Mouse (Mus musculus) kidney, adult 2 months (tissue): ENCODE measurements around the gene Cd83. TPM values are rescaled to one million over a fixed set of nuclear protein-coding genes. Genes with fewer than 3 reads are reported as not detected.

ENCODE experiments used
- DNase-seq: peaks from one replicate; pipeline ENCODE4 v3.0.0; 2021
- H3K27ac ChIP-seq: fragments of 200-500 bp; 2 replicates; pipeline ENCODE4 v1.5.1; 2012; ENCODE audit warnings: low read depth, low read length, control low read depth, inconsistent platforms; ENCODE audit not compliant: insufficient read depth
- H3K27me3 ChIP-seq: fragments of 200-500 bp; replicated peaks from 2 replicates; pipeline ENCODE4 v1.6.1; 2012; ENCODE audit warnings: mild to moderate bottlenecking, moderate library complexity, low read length, inconsistent platforms; ENCODE audit not compliant: control insufficient read depth, insufficient read depth
- H3K36me3 ChIP-seq: fragments of 200-500 bp; 2 replicates; pipeline ENCODE4 v1.6.1; 2012; ENCODE audit warnings: mild to moderate bottlenecking, moderate library complexity, low read length, inconsistent platforms; ENCODE audit not compliant: control insufficient read depth, insufficient read depth
- H3K4me1 ChIP-seq: fragments of 200-500 bp; 2 replicates; pipeline ENCODE4 v1.6.1; 2011; ENCODE audit warnings: low read length; ENCODE audit not compliant: control insufficient read depth, insufficient read depth
- H3K4me3 ChIP-seq: fragments of 200-500 bp; 2 replicates; pipeline ENCODE4 v1.5.1; 2011; ENCODE audit warnings: mild to moderate bottlenecking, low read depth, low read length, control low read depth; ENCODE audit not compliant: insufficient read depth
- CTCF ChIP-seq: fragments of 200-500 bp; conservative IDR thresholded peaks from 2 replicates; pipeline ENCODE4 v1.5.1; 2011; ENCODE audit warnings: low read depth, mild to moderate bottlenecking, control low read depth, low read length, moderate library complexity, mixed read lengths; ENCODE audit not compliant: insufficient read depth, insufficient read length
- POLR2A ChIP-seq: fragments of 200-500 bp; IDR thresholded peaks from one replicate; pipeline ENCODE4 v1.6.1; 2011; ENCODE audit warnings: low read depth, low read length, control low read depth
- WGBS: fragments of 180-500 bp; shearing (Covaris S2); methylation state at CpG from one replicate; pipeline ENCODE4 v1.1.7; 2018; 5-methylcytosine and 5-hydroxymethylcytosine counted together
- polyA plus RNA-seq: library from polyadenylated mRNA; depleted of rRNA; stranded (reverse); fragments of >200 nt; gene quantifications from 2 replicates; pipeline ENCODE4 v1.2.3, GENCODE M21; 2012

Cd83 gene
- polyA plus RNA-seq, 1 experiment: 3.3 TPM

DNA sequence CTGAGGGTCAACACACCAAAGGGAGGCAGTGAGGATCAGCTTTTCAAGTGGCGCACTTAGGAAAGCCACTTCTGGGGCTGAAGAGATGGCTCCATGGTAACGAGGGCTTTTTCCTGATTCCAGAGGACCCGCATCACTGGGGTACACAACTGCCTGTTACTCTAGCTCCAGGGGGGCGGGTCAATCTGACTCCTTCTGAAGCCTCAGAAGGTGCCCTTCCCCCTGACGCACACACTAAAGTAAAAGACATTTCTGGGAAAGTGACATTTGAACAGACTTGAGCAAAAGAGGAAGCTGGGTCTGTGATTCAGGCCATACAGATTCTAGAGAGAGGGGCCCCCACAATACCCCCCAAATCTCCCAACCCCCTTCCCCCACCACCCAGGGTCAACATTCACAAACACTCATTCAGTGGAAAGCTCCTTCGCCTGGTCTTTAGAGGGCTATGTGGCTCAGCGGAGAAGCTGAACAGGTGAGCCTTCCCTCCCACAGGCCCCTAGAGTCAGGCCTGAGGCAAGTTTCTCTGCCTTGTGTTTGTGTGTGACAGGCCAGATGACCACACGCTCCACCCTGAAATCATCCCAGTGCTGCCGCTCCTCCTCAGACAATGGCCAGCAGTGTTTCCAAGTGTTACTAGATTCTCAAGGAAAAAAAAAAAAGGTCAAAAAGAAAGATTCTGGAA, 7.1 kb upstream of the Cd83 start:
- Histone ChIP-seq H3K36me3 (no peaks in the 10 kb centered on the region), H3K4me1 (no peaks in the 10 kb centered on the region), H3K4me3 (no peak overlapping the region), H3K27me3 (no peaks in the 10 kb centered on the region), H3K27ac (no peak overlapping the region)
- DNase-seq: no peak
- TF ChIP-seq POLR2A (no peak), CTCF (no peak)
- 91% methylated on average over 9 of the region's 9 CpGs for WGBS

DNA sequence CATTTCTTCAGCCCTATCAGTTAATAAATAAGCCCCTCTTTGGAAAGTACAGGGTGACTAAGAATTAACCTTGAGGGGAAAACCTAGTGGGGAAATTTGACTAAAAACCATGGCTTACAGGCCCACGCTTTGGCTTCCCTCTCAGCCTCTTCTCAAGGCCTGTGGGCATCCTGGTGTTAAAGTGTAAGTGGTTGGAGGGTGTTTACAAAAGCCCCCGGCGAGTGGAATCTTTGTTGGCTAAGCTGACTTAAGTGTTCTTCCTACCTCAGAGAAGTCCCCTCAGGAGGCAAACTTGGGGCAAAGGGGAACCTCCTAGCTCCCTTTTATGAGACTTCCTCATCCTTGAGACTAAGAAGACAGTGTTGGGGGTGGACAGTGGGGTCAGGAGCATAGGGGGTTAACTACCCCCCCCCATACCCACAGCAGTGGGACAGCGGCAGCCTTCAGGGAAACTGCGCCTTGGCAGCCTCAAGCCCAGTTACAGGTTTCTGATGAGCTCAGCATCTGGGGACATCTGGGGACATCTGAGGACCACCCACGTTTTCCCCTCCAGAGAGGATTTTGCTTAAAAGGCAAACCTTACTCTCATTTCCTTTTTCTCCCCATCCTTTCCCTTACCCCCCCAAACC, 6.4 kb upstream of the Cd83 start:
- no peak overlapping the region for H3K4me3 ChIP-seq
- no peaks in the 10 kb centered on the region for H3K4me1 ChIP-seq
- H3K27me3 ChIP-seq: no peaks in the 10 kb centered on the region
- H3K27ac ChIP-seq: no peak overlapping the region
- DNase-seq: no peak
- TF ChIP-seq POLR2A: no peak
- no peak for TF ChIP-seq CTCF
- no peaks in the 10 kb centered on the region for H3K36me3 ChIP-seq
- WGBS: 80% methylated on average over 6 of the region's 6 CpGs

DNA sequence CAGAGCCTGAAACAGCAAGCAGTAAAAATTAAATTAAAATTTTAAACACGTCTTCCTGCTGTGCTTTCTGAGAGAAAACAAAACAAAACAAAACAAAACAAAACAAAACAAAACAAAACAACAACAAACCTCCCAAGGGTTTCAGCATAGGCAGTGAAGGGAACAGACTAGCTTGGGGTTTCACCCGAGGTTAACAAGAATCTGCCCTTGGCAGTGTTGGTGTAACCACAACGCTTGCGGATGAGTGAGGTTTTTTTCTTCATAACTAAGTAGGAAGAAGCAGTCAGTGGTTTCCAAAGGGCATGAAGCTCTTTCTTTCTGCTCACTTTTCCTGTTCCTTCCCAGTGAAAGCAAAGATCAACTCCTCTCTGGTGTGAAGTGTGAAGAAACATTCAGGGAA, 5.6 kb upstream of the Cd83 start:
- TF ChIP-seq POLR2A: no peak
- no peak for TF ChIP-seq CTCF
- Histone ChIP-seq H3K36me3 (no peaks in the 10 kb centered on the region), H3K27me3 (no peaks in the 10 kb centered on the region), H3K4me3 (no peak overlapping the region), H3K4me1 (no peaks in the 10 kb centered on the region), H3K27ac (no peak overlapping the region)
- no peak for DNase-seq
- 82% methylated on average over 4 of the region's 4 CpGs for WGBS

DNA sequence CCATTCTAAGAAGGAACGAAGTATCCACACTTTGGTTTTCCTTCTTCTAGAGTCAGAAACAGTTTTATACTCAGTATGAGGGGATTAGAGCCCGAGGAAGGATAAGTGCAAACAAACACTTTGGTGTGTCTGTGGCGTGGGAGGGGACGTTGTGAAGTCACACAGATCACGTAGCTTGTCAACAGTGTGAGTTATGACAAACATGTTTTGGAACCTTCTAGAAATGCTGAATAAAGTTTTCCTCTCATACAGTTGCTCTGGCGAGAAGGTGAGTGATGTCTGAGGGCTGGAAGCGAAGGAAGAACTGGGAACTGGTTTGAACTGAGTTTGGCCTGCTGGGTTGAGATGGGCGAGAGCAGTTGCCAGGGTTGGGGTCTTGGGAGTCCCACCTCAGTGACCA, 4.5 kb upstream of the Cd83 start:
- WGBS: 88% methylated on average over 8 of the region's 8 CpGs
- TF ChIP-seq CTCF (no peak), POLR2A (no peak)

DNA sequence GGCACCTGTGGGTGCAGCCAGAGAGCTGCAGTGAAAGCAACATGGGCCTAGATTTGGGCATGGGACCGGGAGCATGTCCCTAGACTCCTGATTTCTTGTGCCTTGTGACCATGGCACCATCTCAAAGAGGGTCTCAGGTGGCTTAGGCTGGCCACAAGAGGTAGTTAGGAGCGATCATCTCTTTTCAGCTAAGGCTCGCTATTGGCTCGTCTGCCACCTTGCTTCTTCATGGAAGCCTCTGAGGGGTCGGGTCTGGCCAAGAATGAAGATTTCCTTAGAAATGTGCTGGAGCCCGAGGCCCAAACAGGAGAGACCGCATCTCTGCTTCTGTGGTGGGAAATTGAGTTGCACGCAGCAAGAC, 1.1 kb downstream of the Cd83 start:
- Histone ChIP-seq H3K36me3 (no peaks in the 10 kb centered on the region), H3K27me3 (no peaks in the 10 kb centered on the region), H3K4me1 (no peaks in the 10 kb centered on the region; the same call in 1 of the 2 replicates), H3K27ac (no peak overlapping the region), H3K4me3 (peak overlapping the region; percentile 60; the same call in 1 of the 2 replicates)
- WGBS: 47% methylated on average over 8 of the region's 8 CpGs
- TF ChIP-seq CTCF: no peak
- TF ChIP-seq POLR2A: no peak
- DNase-seq: no peak

More for the DNA sequence above, 4.5 kb upstream of the Cd83 start:
- Histone ChIP-seq H3K36me3 (no peaks in the 10 kb centered on the region), H3K27me3 (no peaks in the 10 kb centered on the region), H3K27ac (no peak overlapping the region), H3K4me3 (no peak overlapping the region), H3K4me1 (no peaks in the 10 kb centered on the region)
- DNase-seq: no peak

DNA sequence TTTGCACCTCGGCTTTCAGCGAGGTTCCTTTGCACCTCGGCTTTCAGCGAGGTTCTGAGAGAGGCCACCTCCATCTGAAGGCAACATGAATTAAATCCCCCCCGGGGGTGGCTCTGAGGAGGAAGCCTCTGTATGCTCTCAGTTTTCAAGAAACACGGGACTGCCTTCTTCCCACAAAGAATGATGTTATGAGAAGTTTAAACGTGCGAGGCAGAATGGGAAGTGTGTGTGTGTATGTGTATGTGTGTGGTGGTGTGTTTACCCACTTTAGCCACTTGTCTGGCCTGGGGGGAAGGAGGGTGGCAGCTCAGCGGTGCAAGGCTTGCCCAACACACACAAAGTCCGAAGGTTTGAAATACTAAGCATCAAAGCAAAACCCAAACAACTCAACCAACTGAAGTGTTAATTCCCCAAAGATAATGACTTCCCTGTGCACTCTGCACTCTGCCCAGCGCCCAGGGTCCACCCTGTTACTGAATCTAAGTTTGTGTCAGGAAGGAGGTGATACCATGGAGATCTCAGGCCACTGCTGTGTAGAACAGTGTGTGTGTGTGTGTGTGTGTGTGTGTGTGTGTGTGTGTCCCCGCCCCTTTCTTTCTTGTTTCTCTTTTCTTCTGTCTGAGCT, 1.7 kb downstream of the Cd83 start:
- no peak for TF ChIP-seq POLR2A
- TF ChIP-seq CTCF: no peak
- WGBS: 36% methylated on average over 12 of the region's 12 CpGs
- no peak overlapping the region for H3K27ac ChIP-seq
- H3K27me3 ChIP-seq: no peaks in the 10 kb centered on the region
- H3K4me3 ChIP-seq: no peak overlapping the region
- DNase-seq: peak; percentile 60
- H3K4me1 ChIP-seq: no peaks in the 10 kb centered on the region; the same call in 1 of the 2 replicates
- H3K36me3 ChIP-seq: no peaks in the 10 kb centered on the region

DNA sequence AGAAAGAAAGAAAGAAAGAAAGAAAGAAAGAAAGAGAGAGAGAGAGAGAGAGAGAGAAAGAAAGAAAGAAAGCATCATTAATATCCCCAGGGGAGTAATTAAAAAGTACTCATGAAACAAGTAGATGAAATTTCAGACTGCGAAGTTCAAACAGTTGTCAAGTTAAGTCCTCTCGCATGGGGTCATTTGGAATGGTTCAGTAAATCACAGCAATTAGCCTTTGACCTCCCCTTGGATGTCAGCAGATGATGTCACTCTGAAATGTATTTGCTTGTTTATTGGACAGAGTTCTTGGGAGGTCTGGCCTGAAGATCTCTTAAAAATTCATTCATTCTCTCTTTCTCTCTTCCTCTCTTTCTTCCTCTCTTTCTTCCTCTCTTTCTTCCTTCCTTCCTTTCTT, 2.7 kb downstream of the Cd83 start:
- Histone ChIP-seq H3K4me1 (no peaks in the 10 kb centered on the region; the same call in 1 of the 2 replicates), H3K4me3 (no peak overlapping the region), H3K27ac (no peak overlapping the region), H3K36me3 (no peaks in the 10 kb centered on the region), H3K27me3 (no peaks in the 10 kb centered on the region)
- 36% methylated on average over 2 of the region's 2 CpGs for WGBS
- no peak for TF ChIP-seq POLR2A
- no peak for TF ChIP-seq CTCF
- DNase-seq: peak; percentile 78
